Mouse (Mus musculus) stomach, postnatal 0 days (tissue): Measurements from ENCODE around the gene G6pc. TPM values are rescaled to one million over a fixed set of nuclear protein-coding genes. Genes with fewer than 3 reads are reported as not detected.

Source experiments
- ATAC-seq: fragments of 200-750 bp; cut with Nextera tagmentation; 2 replicates; pipeline ENCODE4 v1.8.0; 2017; ENCODE audit not compliant: low FRiP score, low TSS enrichment
- DNase-seq: peaks from one replicate; pipeline ENCODE4 v3.0.0-alpha.2; 2016; ENCODE audit warnings: low spot score
- H3K27ac ChIP-seq: fragments of 300-500 bp; sonication (generic); replicated peaks from 2 replicates; pipeline ENCODE4 v1.5.1; 2014; ENCODE audit warnings: mild to moderate bottlenecking, control low read depth
- H3K27me3 ChIP-seq: fragments of 300-500 bp; sonication (generic); 2 replicates; pipeline ENCODE4 v1.6.1; 2014; ENCODE audit warnings: low read length; ENCODE audit not compliant: control insufficient read depth, insufficient read depth
- H3K36me3 ChIP-seq: fragments of 300-500 bp; sonication (generic); 2 replicates; pipeline ENCODE4 v1.6.1; 2014; ENCODE audit warnings: low read length, mixed read lengths; ENCODE audit not compliant: control insufficient read depth, insufficient read depth
- H3K4me1 ChIP-seq: fragments of 300-500 bp; sonication (generic); replicated peaks from 2 replicates; pipeline ENCODE4 v1.6.1; 2014; ENCODE audit warnings: antibody characterized with exemption; ENCODE audit not compliant: control insufficient read depth, insufficient read depth
- H3K4me2 ChIP-seq: fragments of 300-500 bp; sonication (generic); replicated peaks from 2 replicates; pipeline ENCODE4 v1.6.1; 2014; ENCODE audit warnings: low read depth, mild to moderate bottlenecking, control low read depth, moderate library complexity
- H3K4me3 ChIP-seq: fragments of 300-500 bp; sonication (generic); 2 replicates; pipeline ENCODE4 v1.5.1; 2014; ENCODE audit warnings: low read depth, low read length, control low read depth
- H3K9ac ChIP-seq: fragments of 300-500 bp; sonication (generic); 2 replicates; pipeline ENCODE4 v1.6.1; 2014; ENCODE audit warnings: mild to moderate bottlenecking, low read length, control low read depth, mixed read lengths
- H3K9me3 ChIP-seq: fragments of 300-500 bp; sonication (generic); 2 replicates; pipeline ENCODE4 v1.6.1; 2016; ENCODE audit warnings: low read length; ENCODE audit not compliant: control insufficient read depth
- CTCF ChIP-seq: IDR thresholded peaks from 2 replicates; pipeline ENCODE4 v1.5.1; 2016; ENCODE audit warnings: antibody characterized with exemption, low read depth, mild to moderate bottlenecking, moderate library complexity
- EP300 ChIP-seq: optimal IDR thresholded peaks from 2 replicates; pipeline ENCODE3; 2016; ENCODE audit warnings: antibody characterized with exemption
- WGBS: fragments of 180-500 bp; shearing (Covaris S2); extraction: QIAGEN DNeasy Blood & Tissue Kit; methylation state at CpG from one replicate; pipeline ENCODE4 v1.1.7; 2014; 5-methylcytosine and 5-hydroxymethylcytosine counted together
- polyA plus RNA-seq: library from polyadenylated mRNA; unstranded; fragments of >200 nt; fragmentation: Nextera tagmentation; extraction: Ambion mirVana; gene quantifications from 2 replicates; pipeline ENCODE4 v1.2.1, GENCODE M21; 2015

G6pc gene
- polyA plus RNA-seq, 1 experiment from 2014 or later, result 0.27 TPM

- Histone ChIP-seq H3K4me3 (no peak overlapping the region), H3K36me3 (no peaks in the 10 kb centered on the region), H3K27ac (no peak overlapping the region), H3K9ac (no peak overlapping the region), H3K4me2 (no peak overlapping the region), H3K9me3 (no peaks in the 10 kb centered on the region), H3K27me3 (no peaks in the 10 kb centered on the region), H3K4me1 (no peaks in the 10 kb centered on the region)
- no peak for TF ChIP-seq CTCF
- no peak for TF ChIP-seq EP300
- ATAC-seq (no peak), DNase-seq (no peak)
- 20% methylated on average over 4 of the region's 4 CpGs for WGBS
Measured at GRCm38 (mm10) chr11:101381817-101382216, 14.5 kb downstream of the G6pc start.

DNA sequence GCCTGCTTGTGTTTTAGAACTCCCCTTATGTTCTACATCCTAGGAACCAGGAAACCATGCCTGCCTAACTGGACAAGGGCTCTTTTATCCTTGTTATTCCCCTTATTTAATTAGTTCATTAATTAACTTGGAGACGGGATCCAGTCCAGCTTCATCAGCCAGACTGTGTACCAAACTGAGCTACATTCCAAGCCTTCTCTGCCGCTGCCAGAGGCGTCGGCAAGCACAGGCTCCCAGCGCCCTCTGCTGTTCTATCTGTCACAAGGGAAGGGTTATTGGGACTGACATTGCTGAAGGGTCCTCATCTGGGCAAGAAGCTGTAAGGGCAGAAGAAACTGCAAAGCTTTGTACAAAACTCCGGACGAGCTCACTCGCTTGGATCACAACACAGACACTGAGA lies 27.7 kb downstream of the G6pc start:
- no peak overlapping the region for H3K9ac ChIP-seq
- no peaks in the 10 kb centered on the region for H3K9me3 ChIP-seq
- H3K4me3 ChIP-seq, result no peak overlapping the region
- H3K36me3 ChIP-seq, result no peaks in the 10 kb centered on the region
- ATAC-seq (peak; percentile 53; the same call in 1 of the 2 replicates), DNase-seq (peak; percentile 80)
- TF ChIP-seq CTCF, result peak; percentile 99
- TF ChIP-seq EP300, result no peak
- 1% methylated on average over 8 of the region's 8 CpGs for WGBS
- H3K27ac ChIP-seq, result no peak overlapping the region
- no peaks in the 10 kb centered on the region for H3K27me3 ChIP-seq
- no peak overlapping the region for H3K4me2 ChIP-seq
- no peaks in the 10 kb centered on the region for H3K4me1 ChIP-seq

GRCm38 (mm10) chr11:101415306-101415705 lies 47.9 kb downstream of the G6pc start:
- Histone ChIP-seq H3K4me1 (no peaks in the 10 kb centered on the region), H3K4me3 (no peak overlapping the region), H3K27me3 (no peaks in the 10 kb centered on the region), H3K27ac (no peak overlapping the region), H3K9ac (no peak overlapping the region), H3K9me3 (no peaks in the 10 kb centered on the region), H3K4me2 (no peak overlapping the region), H3K36me3 (peaks cover 12% of the 10 kb centered on the region; the same call in 1 of the 2 replicates)
- WGBS, result 83% methylated on average over 2 of the region's 2 CpGs
- no peak for TF ChIP-seq EP300
- TF ChIP-seq CTCF, result peak; percentile 43
- DNase-seq (no peak), ATAC-seq (no peak)

GRCm38 (mm10) chr11:101416433-101417100 lies 49.2 kb downstream of the G6pc start:
- Histone ChIP-seq H3K4me3 (peak overlapping the region; percentile 80), H3K4me1 (no peaks in the 10 kb centered on the region), H3K9me3 (no peaks in the 10 kb centered on the region), H3K36me3 (peaks cover 5% of the 10 kb centered on the region; the same call in 1 of the 2 replicates), H3K9ac (peak overlapping the region; percentile 75), H3K27ac (peak overlapping the region; percentile 67), H3K4me2 (peak overlapping the region; percentile 80), H3K27me3 (no peaks in the 10 kb centered on the region)
- WGBS, result 2% methylated on average over 11 of the region's 11 CpGs
- no peak for DNase-seq
- peak; percentile 26; the same call in 1 of the 2 replicates for ATAC-seq
- TF ChIP-seq EP300 (no peak), CTCF (no peak)

DNA sequence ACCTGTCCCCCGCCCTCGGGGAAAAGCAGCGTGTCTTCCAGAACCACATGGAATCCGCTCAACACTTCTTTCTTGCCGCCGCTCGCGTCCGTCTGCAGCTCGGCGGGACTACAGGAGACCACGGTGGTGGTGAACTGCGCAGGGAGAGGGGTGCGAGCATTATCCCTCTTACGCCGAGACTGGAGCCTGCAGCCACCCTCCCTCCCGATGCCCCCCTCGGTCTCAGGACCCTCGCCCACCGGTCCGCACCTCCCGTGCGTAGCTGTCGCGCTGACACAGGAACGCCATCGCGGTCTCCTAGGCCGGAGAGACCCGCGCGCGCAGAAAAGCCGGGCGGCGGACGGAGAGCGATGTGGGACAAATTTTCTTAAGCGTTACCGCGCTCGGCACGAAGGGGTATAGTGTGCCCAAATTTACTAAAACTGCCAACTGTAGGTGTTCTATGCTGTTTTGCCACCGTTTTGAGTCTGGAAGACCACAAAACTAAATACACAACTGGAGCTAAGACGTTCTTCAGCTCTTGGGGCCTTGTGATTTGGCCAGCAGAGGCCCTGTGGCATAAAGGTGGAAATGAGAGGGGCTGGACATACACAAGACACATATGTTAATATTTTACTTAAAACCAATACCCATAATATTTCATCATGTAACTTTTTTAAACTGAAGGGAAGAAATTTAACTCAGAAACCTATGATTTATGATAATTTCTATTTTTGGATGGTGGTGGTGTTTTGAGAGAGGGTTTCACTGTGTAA lies 49.9 kb downstream of the G6pc start, which contains the start of gene Aarsd1:
TSS of gene Aarsd1 (minus strand) at position 515 of the 755 bp plus-strand sequence.
- no peaks in the 10 kb centered on the region for H3K4me1 ChIP-seq
- peak within 1 kb of the TSS; percentile 80 for H3K4me3 ChIP-seq
- no peaks in the 10 kb centered on the region for H3K27me3 ChIP-seq
- H3K27ac ChIP-seq, result peak within 1 kb of the TSS; percentile 67
- no peak for TF ChIP-seq CTCF
- TF ChIP-seq EP300, result no peak
- peaks cover 5% of the 10 kb centered on the region; the same call in 1 of the 2 replicates for H3K36me3 ChIP-seq
- peak within 1 kb of the TSS; percentile 80 for H3K4me2 ChIP-seq
- peak within 1 kb of the TSS; percentile 75 for H3K9ac ChIP-seq
- no peaks in the 10 kb centered on the region for H3K9me3 ChIP-seq
- DNase-seq (peak; percentile 83), ATAC-seq (peak; percentile 78)
- under 1% methylated on average over 45 of the region's 45 CpGs for WGBS
